Mouse (Mus musculus) limb, embryonic 10.5 days (tissue): ENCODE data around the gene Atp1b3. TPM values are rescaled to one million over a fixed set of nuclear protein-coding genes. Genes with fewer than 3 reads are reported as not detected.
"Not testable (repeated sequence)": the region's sequence is repeated elsewhere in the genome, so short reads cannot be mapped to it uniquely, and the experiment has no call there.

ENCODE experiments used
- DNase-seq: peaks from one replicate; pipeline ENCODE4 v3.0.0-alpha.2; 2017; ENCODE audit warnings: low spot score
- H3K27ac ChIP-seq: fragments of 300-500 bp; sonication (generic); 2 replicates; pipeline ENCODE4 v1.5.1; 2016; ENCODE audit warnings: mild to moderate bottlenecking
- H3K27me3 ChIP-seq: fragments of 300-500 bp; sonication (generic); 2 replicates; pipeline ENCODE4 v1.6.1; 2016; ENCODE audit warnings: low read depth, mild to moderate bottlenecking; ENCODE audit not compliant: poor library complexity, severe bottlenecking
- H3K36me3 ChIP-seq: fragments of 300-500 bp; sonication (generic); 2 replicates; pipeline ENCODE4 v1.6.1; 2016; ENCODE audit warnings: mild to moderate bottlenecking, moderate library complexity
- H3K4me1 ChIP-seq: fragments of 300-500 bp; sonication (generic); 2 replicates; pipeline ENCODE4 v1.6.1; 2016
- H3K4me3 ChIP-seq: fragments of 300-500 bp; sonication (generic); 2 replicates; pipeline ENCODE4 v1.5.1; 2016; ENCODE audit warnings: mild to moderate bottlenecking, moderate library complexity
- H3K9me3 ChIP-seq: fragments of 300-500 bp; sonication (generic); replicated peaks from 2 replicates; pipeline ENCODE4 v1.6.1; 2016; ENCODE audit warnings: mild to moderate bottlenecking
- WGBS: fragments of 180-500 bp; shearing (Covaris S2); methylation state at CpG from one replicate; pipeline ENCODE4 v1.1.7; 2016; 5-methylcytosine and 5-hydroxymethylcytosine counted together
- polyA plus RNA-seq: library from polyadenylated mRNA; unstranded; fragments of >200 nt; fragmentation: Nextera tagmentation; extraction: Ambion mirVana; gene quantifications from 2 replicates; pipeline ENCODE4 v1.2.1, GENCODE M21; 2016

The Atp1b3 gene
- polyA plus RNA-seq: 148 and 162 TPM in 2 replicates

DNA sequence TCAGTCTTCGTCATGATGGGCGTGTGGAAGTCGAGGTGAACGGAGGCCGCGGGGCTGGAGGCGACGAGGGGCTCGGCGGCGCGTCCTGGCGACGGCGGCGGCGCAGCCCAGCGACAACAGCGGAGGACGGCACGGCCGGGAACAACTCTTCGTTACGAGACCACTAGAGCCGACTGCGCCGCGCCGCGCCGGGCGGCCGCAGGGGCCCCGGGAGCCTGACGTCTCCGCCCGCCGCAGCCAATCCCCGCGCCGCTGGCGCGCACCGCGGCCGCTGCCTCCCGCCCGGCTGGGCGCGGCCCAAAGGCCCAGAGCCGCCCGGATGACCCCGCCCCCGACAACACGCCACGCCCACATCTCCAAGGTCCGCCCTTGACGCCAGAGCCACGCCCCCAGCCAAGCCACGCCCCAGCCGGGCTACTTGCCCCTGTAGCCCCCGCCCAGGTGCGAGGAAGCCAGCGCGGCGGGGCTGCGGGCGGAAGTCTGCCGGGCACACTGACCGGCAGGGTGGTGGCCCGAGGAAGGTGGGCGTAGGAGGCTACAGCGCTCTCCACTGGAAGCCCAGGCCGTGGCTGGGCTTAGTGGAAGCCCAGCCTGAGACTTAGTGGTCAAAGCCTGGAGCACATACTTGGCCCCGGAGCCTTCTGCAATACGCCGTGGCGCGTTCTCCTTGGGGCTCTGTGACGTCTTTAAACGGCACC, at the start of gene Atp1b3:
Gene Atp1b3, minus strand, starts transcription at position 302 of the 698 bp plus-strand sequence.
- Histone ChIP-seq H3K27me3 (no peaks in the 10 kb centered on the region), H3K4me1 (peaks cover 34% of the 10 kb centered on the region), H3K36me3 (no peaks in the 10 kb centered on the region), H3K27ac (peak within 1 kb of the TSS; percentile 95), H3K9me3 (no peaks in the 10 kb centered on the region), H3K4me3 (peak within 1 kb of the TSS; percentile 90)
- 2% methylated on average over 81 of the region's 81 CpGs for WGBS
- peak; percentile 100 for DNase-seq

DNA sequence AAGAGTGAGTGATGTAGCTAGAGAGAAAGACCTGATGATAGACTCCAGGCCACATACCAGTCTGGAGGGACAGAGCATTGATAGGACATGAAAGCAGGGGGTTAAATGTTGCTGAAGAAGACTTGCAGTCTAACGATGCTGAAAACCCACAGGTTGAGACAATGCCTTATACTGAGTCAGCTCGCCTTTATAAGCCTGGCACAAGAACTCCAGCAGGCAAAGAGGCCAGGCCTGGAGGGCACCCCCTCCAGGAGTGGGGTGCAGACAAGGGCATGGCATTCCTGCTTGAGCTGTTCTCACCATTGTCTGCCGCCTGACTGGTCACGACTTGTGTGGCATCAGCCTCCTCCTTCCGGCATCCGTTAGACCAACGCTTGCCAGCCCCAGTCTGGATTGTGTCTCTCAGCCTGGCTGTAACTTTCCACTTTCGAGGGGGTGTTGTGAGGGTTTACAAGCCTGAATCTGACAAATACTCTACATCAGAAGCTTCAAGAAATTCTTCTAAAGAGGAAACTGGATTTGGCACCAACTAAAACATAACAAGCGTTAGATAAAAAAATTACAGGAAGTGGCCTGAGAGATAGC, 48.7 kb upstream of the Atp1b3 start:
- no peaks in the 10 kb centered on the region for H3K9me3 ChIP-seq
- 84% methylated on average over 9 of the region's 9 CpGs for WGBS
- no peaks in the 10 kb centered on the region for H3K4me1 ChIP-seq
- H3K27ac ChIP-seq: no peak overlapping the region
- no peaks in the 10 kb centered on the region for H3K36me3 ChIP-seq
- no peak overlapping the region for H3K4me3 ChIP-seq
- DNase-seq: no peak
- H3K27me3 ChIP-seq: no peaks in the 10 kb centered on the region

DNA sequence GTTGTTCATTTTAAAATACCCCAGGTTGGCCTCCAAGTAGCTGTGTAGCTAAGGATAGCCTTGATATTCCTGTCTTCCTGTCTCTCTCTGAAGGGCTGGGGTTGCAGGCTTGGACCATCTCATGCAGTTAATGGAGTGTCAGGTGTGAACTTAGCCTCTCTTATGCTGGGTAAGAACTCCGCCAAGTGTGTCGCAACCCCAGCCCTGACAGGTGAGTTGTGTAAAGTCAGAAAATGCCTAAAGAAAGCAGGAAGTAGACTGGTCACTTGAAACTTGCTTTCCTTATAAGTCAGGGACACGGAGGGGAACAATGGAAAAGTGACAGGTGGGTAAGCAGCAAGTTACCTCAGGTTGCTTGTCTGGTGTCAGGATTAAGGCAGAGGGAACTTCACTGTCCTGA, 40.1 kb upstream of the Atp1b3 start:
- Histone ChIP-seq H3K27me3 (no peaks in the 10 kb centered on the region), H3K36me3 (no peaks in the 10 kb centered on the region), H3K4me3 (no peak overlapping the region), H3K27ac (no peak overlapping the region), H3K4me1 (peaks cover 3% of the 10 kb centered on the region), H3K9me3 (no peaks in the 10 kb centered on the region)
- WGBS: 88% methylated on average over 3 of the region's 3 CpGs
- no peak for DNase-seq

DNA sequence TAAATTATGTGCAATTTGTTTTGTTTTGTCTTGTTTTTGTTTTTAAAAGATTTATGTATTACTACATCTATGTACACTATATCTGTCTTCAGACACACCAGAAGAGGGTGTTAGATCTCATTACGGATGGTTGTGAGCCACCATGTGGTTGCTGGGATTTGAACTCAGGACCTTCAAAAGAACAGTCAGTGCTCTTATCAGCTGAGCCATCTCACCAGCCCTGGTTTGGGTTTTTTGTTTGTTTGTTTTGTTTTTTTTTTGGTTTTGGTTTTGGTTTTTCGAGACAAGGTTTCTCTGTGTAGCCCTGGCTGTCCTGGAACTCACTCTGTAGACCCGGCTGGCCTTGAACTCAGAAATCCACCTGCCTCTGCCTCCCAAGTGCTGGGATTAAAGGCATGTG, 35.7 kb upstream of the Atp1b3 start:
- not testable (repeated sequence) for H3K36me3 ChIP-seq, H3K9me3 ChIP-seq, DNase-seq, H3K27ac ChIP-seq, H3K4me3 ChIP-seq, H3K27me3 ChIP-seq
- 92% methylated on average over 3 of the region's 3 CpGs for WGBS
- H3K4me1 ChIP-seq: peaks cover 35% of the 10 kb centered on the region

DNA sequence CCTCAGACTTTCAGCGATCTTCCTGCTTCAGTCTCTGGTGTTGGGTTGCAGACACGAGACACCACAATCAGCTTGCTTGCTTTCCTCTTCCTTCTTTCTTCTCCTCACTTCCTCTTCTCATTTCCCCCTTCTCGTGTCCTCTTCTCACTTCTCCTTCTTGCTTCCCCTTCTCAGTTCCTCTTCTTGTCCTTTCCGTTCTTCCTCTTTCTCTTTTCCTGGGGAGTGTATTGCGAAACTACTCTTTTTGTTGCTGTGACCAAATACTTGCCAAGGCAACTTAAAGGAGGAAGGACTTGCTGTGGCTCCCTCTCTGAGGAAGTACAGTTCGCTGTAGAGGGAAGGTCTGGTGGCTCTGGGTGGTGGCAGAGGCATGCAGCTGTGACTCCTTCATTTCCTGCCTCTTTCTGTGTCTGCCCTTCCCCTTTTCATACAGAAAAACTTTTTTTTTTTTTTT, 35.2 kb upstream of the Atp1b3 start:
- no peak for DNase-seq
- Histone ChIP-seq H3K4me1 (peaks cover 38% of the 10 kb centered on the region), H3K4me3 (no peak overlapping the region), H3K27ac (no peak overlapping the region), H3K36me3 (no peaks in the 10 kb centered on the region), H3K9me3 (no peaks in the 10 kb centered on the region), H3K27me3 (no peaks in the 10 kb centered on the region)
- 70% methylated on average over 6 of the region's 6 CpGs for WGBS

DNA sequence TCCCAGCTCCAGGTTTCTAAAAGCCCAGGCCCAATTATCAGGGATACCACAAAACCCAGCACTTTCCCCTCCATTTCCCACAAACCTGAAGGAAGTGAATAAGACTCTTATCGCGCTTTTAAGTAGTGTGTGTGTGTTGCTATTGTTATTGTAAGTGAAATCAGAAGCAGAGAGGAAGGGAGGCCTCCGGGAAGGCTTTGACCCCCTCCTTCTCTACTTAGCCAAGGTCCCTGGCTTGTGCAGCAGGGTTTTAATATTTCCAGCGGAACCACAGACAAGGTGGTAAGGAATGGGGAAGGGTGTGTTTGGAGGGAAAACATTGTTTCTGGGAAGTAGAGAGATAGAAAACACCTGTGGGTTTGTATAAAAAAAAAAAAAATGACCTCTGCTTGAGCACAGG, 34.4 kb upstream of the Atp1b3 start:
- no peaks in the 10 kb centered on the region for H3K27me3 ChIP-seq
- H3K4me1 ChIP-seq: peaks cover 39% of the 10 kb centered on the region
- no peak for DNase-seq
- no peaks in the 10 kb centered on the region for H3K36me3 ChIP-seq
- no peaks in the 10 kb centered on the region for H3K9me3 ChIP-seq
- H3K27ac ChIP-seq: peak overlapping the region; percentile 64; the same call in 1 of the 2 replicates
- WGBS: 56% methylated on average over 4 of the region's 4 CpGs
- no peak overlapping the region for H3K4me3 ChIP-seq

DNA sequence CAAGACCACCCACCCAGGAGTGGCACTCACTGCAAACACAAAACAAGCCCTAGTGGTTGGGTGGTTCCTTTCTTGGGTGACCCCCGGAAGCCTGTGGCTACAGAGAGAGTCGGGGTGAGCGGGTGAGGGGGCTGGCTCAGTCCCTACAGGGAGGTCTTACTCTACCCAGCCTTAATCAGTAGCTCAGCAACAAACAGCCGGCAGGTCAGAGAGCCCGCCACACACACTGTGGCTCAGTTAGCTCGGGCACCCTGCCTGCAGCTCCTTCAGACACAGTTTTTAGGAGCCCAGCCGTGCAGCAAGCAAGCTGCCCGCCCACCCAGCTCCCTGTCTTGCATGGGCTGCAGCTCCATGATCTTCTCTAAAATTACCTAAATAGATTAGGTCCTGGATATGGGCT, 33.9 kb upstream of the Atp1b3 start:
- Histone ChIP-seq H3K27ac (peak overlapping the region; percentile 64), H3K27me3 (no peaks in the 10 kb centered on the region), H3K9me3 (no peaks in the 10 kb centered on the region), H3K4me1 (peaks cover 39% of the 10 kb centered on the region), H3K4me3 (no peak overlapping the region), H3K36me3 (no peaks in the 10 kb centered on the region)
- 50% methylated on average over 8 of the region's 8 CpGs for WGBS
- DNase-seq: no peak

DNA sequence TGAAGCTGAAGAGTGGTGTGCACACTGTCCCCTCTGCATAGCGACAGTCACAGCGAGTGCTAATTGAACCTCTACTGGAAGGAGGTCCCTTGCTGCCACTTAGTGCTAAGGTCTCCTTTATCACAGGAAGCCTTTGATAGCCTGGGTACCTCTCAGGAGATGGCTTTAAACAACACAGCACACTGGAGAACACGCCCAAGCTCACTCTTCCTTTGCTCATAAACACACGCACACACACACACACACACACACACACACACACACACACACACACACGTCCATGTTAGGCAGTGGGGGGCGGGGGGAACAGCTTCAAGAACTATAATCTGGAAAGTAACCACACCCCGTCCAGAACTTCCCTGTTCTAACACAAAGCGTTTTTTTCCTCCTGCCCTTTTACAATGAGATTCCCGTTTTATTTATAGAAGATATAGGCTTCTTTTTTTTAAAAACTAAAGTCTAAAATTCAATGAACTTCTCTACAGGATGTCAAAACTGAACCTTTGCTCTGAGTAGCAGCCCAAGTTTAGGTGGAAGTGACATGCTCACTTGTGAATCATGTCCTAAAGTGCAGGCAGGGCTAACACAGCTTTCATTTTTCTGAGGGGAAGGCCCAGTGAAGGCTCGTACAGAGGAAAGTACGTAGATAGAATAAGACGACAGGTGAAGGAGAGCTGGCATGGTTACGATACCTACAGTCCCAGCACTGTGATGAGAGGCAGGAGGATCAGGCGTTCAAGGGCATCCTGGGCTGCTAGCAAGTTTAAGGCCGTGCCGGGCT, 30.9 kb upstream of the Atp1b3 start:
- no peak overlapping the region for H3K27ac ChIP-seq
- no peaks in the 10 kb centered on the region for H3K9me3 ChIP-seq
- H3K36me3 ChIP-seq: no peaks in the 10 kb centered on the region
- H3K4me3 ChIP-seq: no peak overlapping the region
- DNase-seq: no peak
- no peaks in the 10 kb centered on the region for H3K27me3 ChIP-seq
- 71% methylated on average over 16 of the region's 16 CpGs for WGBS
- peaks cover 39% of the 10 kb centered on the region for H3K4me1 ChIP-seq

DNA sequence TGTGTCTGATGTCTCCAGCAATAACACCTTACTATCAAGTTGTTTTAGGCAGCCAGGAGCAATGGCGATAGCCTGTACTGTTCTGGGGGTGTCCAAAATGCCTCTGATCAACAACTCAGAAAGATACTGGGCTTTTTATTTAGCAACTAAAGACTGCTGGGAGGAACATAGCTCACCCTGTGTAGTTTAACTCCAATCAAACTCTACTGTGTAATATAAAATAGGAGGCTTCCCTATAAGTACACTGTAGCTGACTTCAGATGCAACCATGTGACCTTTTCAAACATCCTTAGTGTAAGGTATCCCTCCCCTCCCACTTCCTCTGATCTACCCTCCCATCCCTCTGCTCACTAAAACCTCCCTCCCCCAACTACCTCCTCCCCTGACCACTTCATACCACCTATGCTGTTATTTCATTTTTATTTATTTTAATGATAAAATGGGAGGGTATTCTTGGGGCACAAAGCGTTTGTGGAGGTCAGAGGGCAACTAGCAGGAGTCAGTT, 29.5 kb upstream of the Atp1b3 start:
- Histone ChIP-seq H3K36me3 (no peaks in the 10 kb centered on the region), H3K27ac (no peak overlapping the region), H3K4me1 (peaks cover 31% of the 10 kb centered on the region), H3K4me3 (no peak overlapping the region), H3K9me3 (no peaks in the 10 kb centered on the region), H3K27me3 (no peaks in the 10 kb centered on the region)
- DNase-seq: no peak
- WGBS: 91% methylated on average over 2 of the region's 2 CpGs

DNA sequence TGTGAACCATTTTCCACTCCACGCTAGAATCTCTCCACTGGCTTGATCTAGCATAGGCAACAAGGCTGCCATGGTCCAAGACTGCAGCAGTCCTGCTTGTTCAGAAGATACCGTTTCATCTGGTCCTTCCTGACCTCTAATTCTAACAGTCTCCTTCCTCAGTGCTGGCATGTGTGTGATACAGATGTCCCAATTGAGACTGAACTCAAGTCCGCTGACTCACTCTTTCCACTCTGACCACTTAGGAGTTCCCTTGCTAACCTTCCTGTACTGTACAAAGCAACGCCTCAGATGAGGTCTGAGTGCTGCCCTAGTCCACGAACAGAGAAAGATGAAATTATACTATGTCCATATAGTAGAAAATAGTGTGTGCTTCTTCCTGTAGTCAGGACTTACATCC, 28.9 kb upstream of the Atp1b3 start:
- H3K36me3 ChIP-seq: no peaks in the 10 kb centered on the region
- peaks cover 25% of the 10 kb centered on the region for H3K4me1 ChIP-seq
- H3K9me3 ChIP-seq: no peaks in the 10 kb centered on the region
- no peak overlapping the region for H3K4me3 ChIP-seq
- no peak overlapping the region for H3K27ac ChIP-seq
- DNase-seq: no peak
- no peaks in the 10 kb centered on the region for H3K27me3 ChIP-seq
- WGBS: 91% methylated on average over 5 of the region's 5 CpGs

DNA sequence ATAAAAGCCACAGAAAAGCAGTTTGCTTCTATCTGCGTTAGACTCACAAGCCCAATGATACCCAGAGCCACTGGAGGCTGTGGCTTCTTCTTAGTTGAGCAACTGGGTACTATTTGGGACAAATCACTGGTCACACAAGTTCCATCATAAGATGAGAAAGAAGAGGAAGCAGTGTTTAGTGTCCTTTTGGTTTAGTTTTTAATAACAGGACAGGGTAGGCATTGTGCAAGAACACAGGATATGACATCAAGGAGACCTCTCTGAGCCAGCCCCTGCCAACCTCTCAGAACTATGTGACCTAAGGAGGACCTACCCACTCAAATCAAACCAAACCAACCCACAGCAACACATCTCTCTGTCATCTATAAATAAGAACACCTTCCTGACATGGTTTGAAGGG, 27.7 kb upstream of the Atp1b3 start:
- no peak for DNase-seq
- Histone ChIP-seq H3K36me3 (no peaks in the 10 kb centered on the region), H3K27me3 (no peaks in the 10 kb centered on the region), H3K27ac (no peak overlapping the region), H3K9me3 (no peaks in the 10 kb centered on the region), H3K4me3 (no peak overlapping the region), H3K4me1 (peaks cover 14% of the 10 kb centered on the region)
- WGBS: 90% methylated on average over 1 of the region's 1 CpGs

DNA sequence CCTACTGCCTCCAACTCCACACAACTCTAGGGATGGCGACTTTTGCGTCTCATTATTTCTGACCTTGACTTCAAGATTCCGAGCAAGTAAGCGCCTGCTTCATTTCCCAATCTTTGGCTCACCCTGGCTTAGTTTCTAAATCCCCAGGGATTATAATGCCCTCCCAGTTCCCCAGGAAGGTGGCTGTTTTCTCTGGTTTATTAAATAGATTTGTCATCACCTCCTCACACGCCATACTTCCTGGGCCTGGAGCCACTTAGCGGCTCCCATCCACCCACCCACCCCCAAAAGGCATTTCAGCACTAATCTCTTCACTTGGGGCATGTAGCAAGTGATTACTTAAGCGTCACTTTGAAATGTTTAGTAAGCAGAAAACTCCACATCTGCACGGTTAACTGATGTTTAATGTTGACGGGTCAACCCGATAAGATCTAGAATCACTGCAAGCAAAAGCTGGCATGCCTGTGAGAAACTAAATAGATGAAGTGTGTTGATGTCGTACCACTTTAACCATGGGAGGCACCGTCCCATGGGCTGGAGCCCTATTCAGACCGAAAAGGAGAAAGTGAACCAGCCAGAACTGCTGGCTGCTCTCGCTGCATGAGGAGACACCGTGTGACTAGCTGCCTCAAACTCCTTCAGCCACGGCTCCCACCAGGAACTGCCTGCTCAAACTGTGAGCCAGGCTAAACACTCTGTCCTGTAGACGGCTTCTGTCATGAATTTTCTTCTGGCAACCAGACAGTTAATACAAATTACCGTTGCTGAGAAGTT, 19.7 kb upstream of the Atp1b3 start:
- H3K9me3 ChIP-seq: no peaks in the 10 kb centered on the region
- 63% methylated on average over 18 of the region's 18 CpGs for WGBS
- H3K27ac ChIP-seq: no peak overlapping the region
- H3K4me1 ChIP-seq: peaks cover 30% of the 10 kb centered on the region
- DNase-seq: no peak
- no peaks in the 10 kb centered on the region for H3K27me3 ChIP-seq
- H3K4me3 ChIP-seq: no peak overlapping the region
- no peaks in the 10 kb centered on the region for H3K36me3 ChIP-seq
